Mouse (Mus musculus) myocyte (in vitro differentiated cells): ENCODE data around the gene Prph.

Experiments used
- CEBPB ChIP-seq: IDR thresholded peaks from 2 replicates; pipeline ENCODE4 v1.6.1; 2011; ENCODE audit warnings: mild to moderate bottlenecking, moderate library complexity; ENCODE audit not compliant: poor library complexity, insufficient read depth, severe bottlenecking
- E2F4 ChIP-seq: IDR thresholded peaks from one replicate; pipeline ENCODE4 v1.6.1; 2011; ENCODE audit warnings: mild to moderate bottlenecking, control low read depth, moderate library complexity; ENCODE audit not compliant: insufficient read depth
- MYOD1 ChIP-seq, 3 experiments: IDR thresholded peaks; one replicate each; pipeline ENCODE4 v1.6.1; 2011; ENCODE audit warnings: control low read depth in 2 of 3, low read depth in 2 of 3, mild to moderate bottlenecking in 2 of 3, moderate library complexity in 1 of 3; ENCODE audit not compliant: insufficient read length in 2 of 3, control insufficient read depth in 1 of 3
- POLR2A ChIP-seq: IDR thresholded peaks from one replicate; pipeline ENCODE4 v1.6.1; 2011; ENCODE audit warnings: low read depth, mild to moderate bottlenecking, control low read depth, moderate library complexity; ENCODE audit not compliant: insufficient read length
- POLR2AphosphoS2 ChIP-seq: IDR thresholded peaks from one replicate; pipeline ENCODE4 v1.6.1; 2011; ENCODE audit warnings: low read depth, control low read depth; ENCODE audit not compliant: insufficient read length
- REST ChIP-seq: IDR thresholded peaks from one replicate; pipeline ENCODE4 v1.6.1; 2011; ENCODE audit warnings: mild to moderate bottlenecking, control low read depth, moderate library complexity; ENCODE audit not compliant: insufficient read depth, insufficient read length
- USF1 ChIP-seq: IDR thresholded peaks from one replicate; pipeline ENCODE4 v1.6.1; 2011; ENCODE audit warnings: low read depth, mild to moderate bottlenecking, control low read depth, moderate library complexity

DNA sequence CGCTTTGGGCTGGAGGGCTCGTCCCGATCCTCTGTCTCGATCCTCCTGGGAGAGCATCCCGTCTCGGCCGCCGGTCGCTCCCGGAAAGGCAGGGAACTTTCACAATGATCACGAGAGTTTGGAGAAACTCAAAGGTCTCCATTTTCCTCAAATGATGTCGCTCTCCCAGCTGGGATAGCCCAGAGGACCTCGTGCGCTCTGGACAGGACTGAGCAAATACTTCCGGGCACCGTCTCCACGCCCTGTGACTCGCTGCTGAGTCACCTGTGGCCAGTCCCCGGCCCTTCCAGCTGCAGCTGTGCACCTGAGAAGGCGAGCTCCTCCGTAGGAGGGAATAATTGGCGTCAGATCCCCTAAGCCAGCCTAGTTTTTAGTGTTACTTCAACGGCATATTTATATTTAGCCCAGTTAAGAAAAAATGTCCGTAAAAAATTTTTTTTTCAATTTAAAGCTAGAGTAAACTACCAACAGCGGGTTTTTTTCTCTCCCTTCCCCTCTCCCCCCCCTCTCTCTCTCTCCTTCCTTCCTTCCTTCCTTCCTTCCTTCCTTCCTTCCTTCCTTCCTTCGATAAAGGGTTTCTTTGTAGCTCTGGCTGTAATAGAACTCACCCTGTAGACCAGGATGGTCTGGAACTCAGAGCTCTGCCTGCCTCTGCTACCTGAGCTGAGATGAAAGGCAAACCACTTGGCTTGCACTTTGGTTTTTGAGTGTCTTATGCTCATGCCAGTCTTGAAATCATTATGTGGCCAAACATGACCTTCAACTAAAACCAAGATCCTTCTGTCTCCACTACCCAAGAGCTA, 24.2 kb upstream of the Prph start:
- TF ChIP-seq MYOD1 (IDR thresholded peaks at IDR 0.05; ENCODE audit: control insufficient read depth in 1 of 3, insufficient read length in 2 of 3, low read depth in 2 of 3): peak in 2 of 3 experiments; percentile 10 to 80
- peak; percentile 43 for TF ChIP-seq POLR2A
- no peak for TF ChIP-seq CEBPB
- peak; percentile 78 for TF ChIP-seq POLR2AphosphoS2
- TF ChIP-seq E2F4: no peak
- no peak for TF ChIP-seq REST
- no peak for TF ChIP-seq USF1
